Mouse (Mus musculus) kidney, adult 18-20 months (tissue): ENCODE data around the gene Junb.

Source experiments
- DNase-seq: peaks from one replicate; pipeline ENCODE4 v3.0.0; 2021

Gene Junb

DNA sequence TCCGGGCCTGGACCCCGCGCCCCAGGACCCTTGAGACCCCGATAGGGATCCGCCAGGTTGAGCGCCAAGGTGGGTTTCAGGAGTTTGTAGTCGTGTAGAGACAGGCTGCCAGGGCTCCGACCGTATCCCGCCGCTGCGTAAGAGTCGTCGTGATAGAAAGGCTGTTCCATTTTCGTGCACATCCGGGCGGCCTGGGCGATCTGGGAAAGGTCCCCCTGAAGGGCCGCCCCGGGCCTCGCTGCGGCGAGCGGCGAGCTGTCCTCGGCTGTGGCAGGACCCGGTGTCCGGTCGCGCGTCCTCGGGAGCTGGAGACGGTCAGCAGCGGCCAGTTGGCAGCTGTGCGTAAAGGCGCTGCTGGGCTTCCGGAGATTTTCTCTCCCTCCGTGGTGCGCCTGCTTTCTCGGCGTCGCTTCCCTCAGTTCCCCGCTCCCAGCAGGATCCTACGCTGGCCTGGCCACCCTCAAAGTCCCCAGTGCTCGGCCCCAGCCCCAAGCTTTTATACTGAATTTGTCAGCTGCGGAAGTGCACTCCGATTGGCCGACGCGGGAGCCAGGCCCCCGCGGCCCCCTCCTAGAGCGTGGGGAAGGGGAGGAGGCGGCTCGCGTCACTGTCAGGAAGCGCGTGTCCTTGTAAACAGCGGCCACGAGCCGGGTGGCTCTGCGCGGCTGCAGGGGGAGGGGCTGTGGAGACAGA, at the start of gene Junb:
Junb (minus strand) TSS at position 471 of the 693 bp plus-strand sequence.
- DNase-seq = peak; percentile 97

DNA sequence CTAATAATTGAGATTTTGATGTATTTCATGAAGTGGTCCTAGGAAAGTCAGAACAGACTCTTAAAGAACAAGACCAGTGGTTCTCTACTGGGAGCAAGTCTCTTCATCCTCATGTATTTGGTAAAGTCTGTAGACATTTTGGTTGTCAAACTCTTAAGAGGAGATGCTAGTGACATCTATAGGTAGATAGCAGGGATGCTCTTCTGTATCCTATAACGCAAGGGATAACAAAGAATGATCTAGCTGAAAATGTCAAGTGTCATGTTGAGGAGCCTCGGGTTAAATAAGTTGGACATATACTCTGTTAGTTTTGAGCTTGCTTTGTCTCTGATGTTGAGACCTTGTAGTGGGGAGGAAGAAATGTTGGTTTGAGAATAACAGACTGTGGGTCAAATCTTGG, 49.4 kb upstream of the Junb start:
- DNase-seq = no peak

- no peak for DNase-seq
These were observed 49.0 kb upstream of the Junb start for GRCm38 (mm10) chr8:85027516-85027855.

DNA sequence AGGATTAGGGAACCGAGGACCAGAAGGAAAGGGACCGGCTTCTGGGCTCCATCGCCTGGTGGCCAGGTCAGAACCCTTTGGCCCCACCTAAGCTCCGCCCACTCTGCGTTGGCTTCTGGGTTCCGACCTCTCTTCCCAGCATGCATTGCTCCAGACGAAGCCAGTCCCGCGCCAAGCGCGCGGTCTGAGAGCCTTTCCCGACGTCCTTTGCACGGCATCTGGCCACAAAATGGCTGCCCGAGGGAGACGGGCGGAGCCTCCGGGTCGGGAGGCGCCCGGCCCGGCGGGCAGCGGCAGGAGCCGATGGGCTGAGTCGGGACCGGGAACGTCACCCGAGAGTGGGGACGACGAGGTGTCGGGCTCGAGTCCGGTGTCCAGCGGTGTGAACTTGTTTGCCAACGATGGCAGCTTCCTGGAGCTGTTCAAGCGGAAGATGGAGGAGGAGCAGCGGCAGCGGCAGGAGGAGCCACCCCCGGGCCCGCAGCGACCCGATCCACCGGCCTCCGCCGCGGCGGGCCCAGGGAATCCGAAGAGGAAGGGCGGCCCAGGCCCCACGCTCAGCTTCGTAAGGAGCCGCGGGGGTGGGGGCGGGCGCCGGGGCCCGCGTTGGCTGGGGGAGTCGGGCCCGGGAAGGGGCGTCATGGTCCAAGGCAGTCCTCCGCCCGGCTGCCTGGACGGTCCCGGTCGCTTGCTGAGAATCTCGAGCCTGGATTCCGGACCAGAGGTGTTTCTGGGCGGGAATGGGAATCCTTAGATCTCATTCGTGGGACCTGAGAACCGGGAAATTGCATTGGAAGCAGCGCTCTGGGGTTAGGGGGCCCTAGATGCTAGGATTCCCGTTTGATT, 48.4 kb upstream of the Junb start, which contains the start of gene Trir:
Trir (plus strand) TSS at position 154 of the 846 bp plus-strand sequence.
- peak; percentile 99 for DNase-seq

DNA sequence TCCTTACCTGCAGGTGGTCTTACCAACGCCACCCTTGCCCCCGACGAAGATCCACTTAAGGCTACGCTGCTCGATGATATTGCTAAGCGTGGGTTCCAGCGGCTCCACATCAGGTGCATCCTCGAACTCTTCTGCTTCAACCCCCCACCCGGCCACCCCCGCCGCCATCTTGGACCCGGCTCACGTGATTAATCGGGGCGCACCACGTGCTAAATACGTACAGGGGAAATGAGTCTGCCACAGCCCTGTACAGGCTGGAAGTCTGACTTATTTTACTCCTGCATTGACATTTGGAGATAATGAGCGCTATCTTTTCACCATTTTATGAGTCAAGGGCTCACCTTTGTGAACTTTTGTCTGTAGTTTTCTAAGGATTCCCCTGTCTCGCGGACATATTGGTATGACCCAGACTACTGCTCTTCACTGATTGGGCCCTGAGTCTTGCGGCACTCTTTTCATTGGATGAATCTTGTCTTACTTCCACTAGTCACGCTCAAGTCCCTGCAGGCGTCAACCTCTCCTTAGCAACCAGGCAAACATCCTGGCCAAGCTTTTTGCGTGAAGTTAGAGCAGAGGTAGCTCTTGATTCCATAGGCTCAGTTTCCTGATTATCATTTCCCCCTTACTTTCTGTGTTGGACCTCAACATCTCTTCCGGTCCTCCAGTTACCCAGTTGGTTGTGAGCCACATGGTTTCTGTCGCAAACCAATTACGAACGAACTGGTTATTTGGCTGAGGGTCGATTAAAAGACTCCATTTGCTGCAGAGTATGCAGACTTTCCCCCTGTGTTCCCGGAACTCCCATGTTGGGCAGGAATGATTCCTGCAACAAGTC, 46.8 kb upstream of the Junb start, which contains the start of gene Asna1:
Asna1 (minus strand) TSS at position 184 of the 835 bp plus-strand sequence.
- peak; percentile 89 for DNase-seq

GRCm38 (mm10) chr8:85023846-85024245, 45.3 kb upstream of the Junb start:
- no peak for DNase-seq

- no peak for DNase-seq
These were observed 43.1 kb upstream of the Junb start for GRCm38 (mm10) chr8:85021514-85022055.

GRCm38 (mm10) chr8:85017209-85017608, 38.7 kb upstream of the Junb start:
- DNase-seq = no peak

DNA sequence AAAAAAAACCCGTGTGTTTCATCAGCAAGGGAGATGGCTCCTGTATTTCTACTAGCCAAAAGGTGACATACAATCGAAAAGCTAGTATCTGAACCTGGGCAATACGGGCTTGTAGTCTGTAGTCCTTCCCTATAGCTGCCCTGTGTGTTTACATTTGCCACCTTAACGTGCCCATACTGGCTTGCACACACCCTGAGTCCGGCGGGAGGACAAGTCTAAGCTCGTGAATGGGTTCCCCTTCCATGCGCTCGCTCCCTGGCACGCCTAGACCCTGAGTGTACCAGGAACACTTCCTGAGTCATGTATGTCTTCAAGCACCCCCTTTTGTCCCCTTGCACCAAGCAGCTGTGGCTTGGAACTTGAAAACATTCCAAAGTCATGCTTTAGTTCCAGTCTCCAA, 38.2 kb upstream of the Junb start:
- DNase-seq = no peak

GRCm38 (mm10) chr8:85014431-85014830, 35.9 kb upstream of the Junb start, which contains the start of gene Best2:
Gene Best2, minus strand, starts transcription at chr8:85014531.
- DNase-seq = no peak

DNA sequence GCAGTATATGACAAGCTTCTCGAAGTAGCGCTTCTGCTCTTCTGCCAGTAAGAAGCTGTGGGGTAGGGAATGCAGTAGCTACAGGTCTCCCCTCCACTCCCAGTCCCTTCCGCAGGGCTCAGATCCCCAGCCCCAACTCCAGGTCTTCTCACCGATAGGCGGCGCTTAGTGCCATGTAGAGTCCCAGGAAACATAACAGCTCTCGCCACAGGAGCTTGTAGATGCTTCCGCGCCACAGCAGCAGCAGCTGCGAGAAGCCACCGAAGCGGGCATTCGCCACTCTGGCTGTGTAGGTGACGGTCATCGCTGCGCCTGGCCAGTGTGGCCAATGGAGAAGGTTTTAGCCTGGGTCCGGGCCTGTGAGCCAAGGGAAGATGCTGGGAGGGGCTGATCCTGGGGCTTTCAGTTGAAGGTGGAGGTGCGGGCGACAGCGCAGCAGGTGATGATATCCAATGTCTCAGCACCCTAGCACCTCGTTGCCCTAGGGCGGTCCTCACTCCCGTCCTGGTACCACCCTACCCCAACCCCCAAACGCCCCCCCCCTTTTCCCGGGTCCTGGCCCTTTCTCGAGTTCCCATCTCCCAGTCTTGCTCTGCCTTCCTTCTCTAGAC, 34.8 kb upstream of the Junb start:
- DNase-seq = peak; percentile 84

DNA sequence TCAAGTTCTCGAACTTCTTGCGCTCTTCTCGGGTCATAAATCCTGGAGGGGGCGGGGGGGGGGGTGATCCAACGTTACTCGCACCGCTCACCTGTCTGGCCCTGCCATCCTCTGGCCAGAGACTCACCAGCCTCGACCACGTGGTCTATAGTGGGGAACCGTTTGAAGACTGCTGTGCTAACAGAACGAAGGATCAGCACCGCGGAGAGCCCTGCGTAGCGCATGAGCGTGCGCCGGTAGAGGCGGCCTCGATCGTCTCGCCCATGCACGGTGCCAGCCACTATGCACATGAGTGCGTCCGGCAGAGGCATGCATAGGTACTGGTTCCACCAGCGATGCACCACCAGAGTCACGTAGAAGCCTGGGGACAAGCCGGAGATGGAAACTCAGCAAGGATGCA, 32.7 kb upstream of the Junb start:
- DNase-seq = no peak

- peak; percentile 57 for DNase-seq
These were observed 29.2 kb upstream of the Junb start for GRCm38 (mm10) chr8:85007686-85008085.

- peak; percentile 89 for DNase-seq
These were observed 19.3 kb upstream of the Junb start for GRCm38 (mm10) chr8:84997649-84998295.

DNA sequence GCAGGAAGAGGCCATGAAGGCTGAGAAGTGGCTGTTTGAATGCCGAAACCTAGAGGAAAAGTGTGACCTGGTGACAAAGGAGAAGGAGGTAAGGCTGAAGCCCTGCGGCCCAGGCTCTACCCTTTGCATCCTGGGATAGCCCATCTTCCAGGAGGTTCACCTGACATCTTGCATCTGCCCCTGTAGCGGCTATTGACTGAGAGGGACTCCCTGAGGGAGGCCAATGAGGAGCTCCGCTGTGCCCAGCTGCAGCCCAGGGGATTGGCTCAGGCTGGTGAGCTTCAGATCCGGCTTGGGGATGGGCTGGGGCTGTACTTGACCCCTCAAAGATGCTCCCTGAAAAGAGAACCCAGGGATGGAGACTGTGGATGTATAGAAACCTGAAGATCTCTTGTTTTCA, 18.5 kb upstream of the Junb start:
- DNase-seq = no peak

- no peak for DNase-seq
These were observed 17.2 kb upstream of the Junb start for GRCm38 (mm10) chr8:84995680-84996079.

GRCm38 (mm10) chr8:84994375-84994774, 15.9 kb upstream of the Junb start:
- no peak for DNase-seq

- DNase-seq = peak; percentile 91
These were observed 12.3 kb upstream of the Junb start for GRCm38 (mm10) chr8:84990836-84991235.

- DNase-seq = peak; percentile 98
These were observed 11.8 kb upstream of the Junb start, which contains the start of gene Hook2 for GRCm38 (mm10) chr8:84990349-84990748. Gene Hook2, plus strand, starts transcription at chr8:84990603.

GRCm38 (mm10) chr8:84989810-84990209, 11.3 kb upstream of the Junb start:
- peak; percentile 96 for DNase-seq

- DNase-seq = peak; percentile 85
These were observed 10.8 kb upstream of the Junb start for GRCm38 (mm10) chr8:84989311-84989731.

- no peak for DNase-seq
These were observed 9.4 kb upstream of the Junb start for GRCm38 (mm10) chr8:84987903-84988302.
